Mouse (Mus musculus) left cerebral cortex, postnatal 10 days (tissue): ENCODE measurements around the gene Vmn1r122. TPM values are rescaled to one million over a fixed set of nuclear protein-coding genes. Genes with fewer than 3 reads are reported as not detected.
"Not testable (repeated sequence)": the region's sequence is repeated elsewhere in the genome, so short reads cannot be mapped to it uniquely, and the experiment has no call there.

ENCODE experiments used
- DNase-seq, 2 experiments: peaks; one replicate each; pipeline ENCODE4 v3.0.0; 2021 to 2022; ENCODE audit warnings: low spot score in 2 of 2, mixed read lengths in 1 of 2; ENCODE audit errors: extremely low spot score in 1 of 2
- intact Hi-C: fragments of 180-260 bp; cut with DNase I; formaldehyde crosslinking; loops from one replicate; pipeline ENCODE4 v1.15.1; 2025
- total RNA-seq, 2 experiments: library from RNA; stranded (reverse); gene quantifications; 2 replicates each; pipeline ENCODE4 v1.2.3; 2021

Vmn1r122 gene
- total RNA-seq: not detected

GRCm38 (mm10) chr7:21134028-21134427 lies at the start of gene Vmn1r122:
Gene Vmn1r122, minus strand, starts transcription at chr7:21134128.
- intact Hi-C loops, DNase-seq: not testable (repeated sequence)

GRCm38 (mm10) chr7:21161885-21162284 lies 28.0 kb upstream of the Vmn1r122 start, which contains the start of gene Vmn1r123:
Gene Vmn1r123, plus strand, starts transcription at chr7:21162185.
- intact Hi-C loops, DNase-seq: not testable (repeated sequence)

- intact Hi-C loops: not testable (repeated sequence)
These were observed 35.5 kb downstream of the Vmn1r122 start, which contains the start of gene Vmn1r121 for GRCm38 (mm10) chr7:21098413-21098812. Gene Vmn1r121, minus strand, starts transcription at chr7:21098513.

More at GRCm38 (mm10) chr7:21098413-21098812, 35.5 kb downstream of the Vmn1r122 start, which contains the start of gene Vmn1r121:
- not testable (repeated sequence) for DNase-seq

Other genes starting within 250 kb of the Vmn1r122 start
- not detected for gene Vmn1r118, start 221.8 kb downstream of the Vmn1r122 start, total RNA-seq
- not detected for gene Vmn1r119, start 121.7 kb downstream of the Vmn1r122 start, total RNA-seq
- not detected for gene Vmn1r120, start 80.3 kb downstream of the Vmn1r122 start, total RNA-seq
- not detected for gene Vmn1r121, start 35.6 kb downstream of the Vmn1r122 start, total RNA-seq
- gene Vmn1r123, start 28.1 kb upstream of the Vmn1r122 start, total RNA-seq: not detected
- gene Gm5157, start 56.3 kb upstream of the Vmn1r122 start, total RNA-seq: not detected
- gene Vmn1r124, start 126.5 kb upstream of the Vmn1r122 start, total RNA-seq: not detected
- not detected for gene Vmn1r125, start 138.1 kb upstream of the Vmn1r122 start, total RNA-seq
- not detected for gene Vmn1r126, start 167.3 kb upstream of the Vmn1r122 start, total RNA-seq
- not detected for gene Vmn1r127, start 185.7 kb upstream of the Vmn1r122 start, total RNA-seq
- not detected for gene Vmn1r128, start 215.2 kb upstream of the Vmn1r122 start, total RNA-seq
- not detected for gene Vmn1r129, start 227.2 kb upstream of the Vmn1r122 start, total RNA-seq